Mouse (Mus musculus) left cerebral cortex, adult 9 months (tissue): ENCODE results near the gene Npsr1.

Experiments
- DNase-seq, 2 experiments: peaks; one replicate each; pipeline ENCODE4 v3.0.0; 2022; ENCODE audit warnings: low spot score in 2 of 2

Gene Npsr1

GRCm38 (mm10) chr9:24236461-24236860, 138.7 kb downstream of the Npsr1 start:
- DNase-seq, result peak in 1 of 2 experiments; percentile 17

GRCm38 (mm10) chr9:24247557-24247956, 149.8 kb downstream of the Npsr1 start:
- no peak for DNase-seq

GRCm38 (mm10) chr9:24254236-24254635, 156.4 kb downstream of the Npsr1 start:
- DNase-seq, result peak in 1 of 2 experiments; percentile 10

- no peak for DNase-seq
These were observed 182.9 kb downstream of the Npsr1 start for GRCm38 (mm10) chr9:24280498-24281287.

- DNase-seq, result no peak
These were observed 184.8 kb downstream of the Npsr1 start for GRCm38 (mm10) chr9:24282617-24283016.

- peak in 1 of 2 experiments; percentile 23 for DNase-seq
These were observed 185.3 kb downstream of the Npsr1 start for GRCm38 (mm10) chr9:24283071-24283470.

GRCm38 (mm10) chr9:24283536-24283935, 185.7 kb downstream of the Npsr1 start:
- no peak for DNase-seq

- DNase-seq, result no peak
These were observed 186.7 kb downstream of the Npsr1 start for GRCm38 (mm10) chr9:24284239-24285084.

GRCm38 (mm10) chr9:24285419-24285818, 187.6 kb downstream of the Npsr1 start:
- DNase-seq, result no peak

- no peak for DNase-seq
These were observed 193.6 kb downstream of the Npsr1 start for GRCm38 (mm10) chr9:24291385-24291784.

GRCm38 (mm10) chr9:24293252-24293959, 195.6 kb downstream of the Npsr1 start:
- DNase-seq, result no peak

- DNase-seq, result no peak
These were observed 205.1 kb downstream of the Npsr1 start for GRCm38 (mm10) chr9:24302906-24303305.

GRCm38 (mm10) chr9:24306990-24307389, 209.2 kb downstream of the Npsr1 start:
- no peak for DNase-seq

- no peak for DNase-seq
These were observed 209.6 kb downstream of the Npsr1 start for GRCm38 (mm10) chr9:24307400-24307799.

GRCm38 (mm10) chr9:24315835-24316234, 218.0 kb downstream of the Npsr1 start:
- DNase-seq, result no peak

GRCm38 (mm10) chr9:24331661-24332060, 233.9 kb downstream of the Npsr1 start:
- DNase-seq, result no peak

GRCm38 (mm10) chr9:24341321-24341720, 243.5 kb downstream of the Npsr1 start:
- DNase-seq, result peak; percentile 33 to 53

- no peak for DNase-seq
These were observed 249.2 kb downstream of the Npsr1 start for GRCm38 (mm10) chr9:24347011-24347410.

GRCm38 (mm10) chr9:24349510-24349909, 251.7 kb downstream of the Npsr1 start:
- peak in 1 of 2 experiments; percentile 14 for DNase-seq

- DNase-seq, result no peak
These were observed 253.6 kb downstream of the Npsr1 start for GRCm38 (mm10) chr9:24351402-24351801.
